Mouse (Mus musculus) lung, postnatal 4 days (tissue): ENCODE results near the gene Cnot3.
"Not testable (repeated sequence)": the region's sequence is repeated elsewhere in the genome, so short reads cannot be mapped to it uniquely, and the experiment has no call there.

ENCODE experiments used
- DNase-seq, 2 experiments: peaks; one replicate each; pipeline ENCODE4 v3.0.0; 2021

Gene Cnot3

GRCm38 (mm10) chr7:3644672-3645487 is at the start of gene Cnot3:
Cnot3 (plus strand) TSS chr7:3645268.
- peak; percentile 98 to 100 for DNase-seq

GRCm38 (mm10) chr7:3597755-3598154 is 47.3 kb upstream of the Cnot3 start:
- not testable (repeated sequence) for DNase-seq

GRCm38 (mm10) chr7:3601119-3601518 is 43.9 kb upstream of the Cnot3 start:
- DNase-seq: peak in 1 of 2 experiments; percentile 75

GRCm38 (mm10) chr7:3606798-3607197 is 38.3 kb upstream of the Cnot3 start:
- peak in 1 of 2 experiments; percentile 21 for DNase-seq

GRCm38 (mm10) chr7:3607391-3607790 is 37.7 kb upstream of the Cnot3 start:
- DNase-seq: no peak

- no peak for DNase-seq
Measured at GRCm38 (mm10) chr7:3608668-3609067, 36.4 kb upstream of the Cnot3 start.

GRCm38 (mm10) chr7:3609082-3609481 is 36.0 kb upstream of the Cnot3 start:
- DNase-seq: peak; percentile 34 to 45

GRCm38 (mm10) chr7:3610437-3610836 is 34.6 kb upstream of the Cnot3 start:
- DNase-seq: no peak

- DNase-seq: no peak
Measured at GRCm38 (mm10) chr7:3611006-3611405, 34.1 kb upstream of the Cnot3 start.

- DNase-seq: no peak
Measured at GRCm38 (mm10) chr7:3614021-3614420, 31.0 kb upstream of the Cnot3 start.

- no peak for DNase-seq
Measured at GRCm38 (mm10) chr7:3616057-3616388, 29.0 kb upstream of the Cnot3 start, which contains the start of gene Oscar. Oscar (minus strand) TSS chr7:3616157.

GRCm38 (mm10) chr7:3616389-3617241 is 28.5 kb upstream of the Cnot3 start:
- no peak for DNase-seq

- DNase-seq: peak; percentile 89 to 93
Measured at GRCm38 (mm10) chr7:3617242-3617995, 27.6 kb upstream of the Cnot3 start, which contains the start of gene Ndufa3. Ndufa3 (plus strand) TSS chr7:3617373.

- DNase-seq: no peak
Measured at GRCm38 (mm10) chr7:3629030-3629429, 16.0 kb upstream of the Cnot3 start.

GRCm38 (mm10) chr7:3629543-3630477 is 15.3 kb upstream of the Cnot3 start, which contains the start of the genes Tfpt and Prpf31:
Tfpt (minus strand) TSS chr7:3629929.
Prpf31 (plus strand) TSS chr7:3629985.
- DNase-seq: peak; percentile 93 to 94

GRCm38 (mm10) chr7:3630478-3630815 is 14.6 kb upstream of the Cnot3 start:
- no peak for DNase-seq

- DNase-seq: no peak
Measured at GRCm38 (mm10) chr7:3643412-3643811, 1.7 kb upstream of the Cnot3 start.

GRCm38 (mm10) chr7:3643843-3644242 is 1.2 kb upstream of the Cnot3 start:
- no peak for DNase-seq

GRCm38 (mm10) chr7:3644348-3644671 is 758 bp upstream of the Cnot3 start:
- DNase-seq: peak in 1 of 2 experiments; percentile 15

GRCm38 (mm10) chr7:3645488-3646025 is 489 bp downstream of the Cnot3 start:
- no peak for DNase-seq

GRCm38 (mm10) chr7:3646188-3646587 is 1.1 kb downstream of the Cnot3 start:
- DNase-seq: no peak

GRCm38 (mm10) chr7:3646641-3647040 is 1.6 kb downstream of the Cnot3 start:
- no peak for DNase-seq
